Mouse (Mus musculus) myocyte (in vitro differentiated cells): ENCODE measurements around the gene Aven. TPM values are rescaled to one million over a fixed set of nuclear protein-coding genes. Genes with fewer than 3 reads are reported as not detected.
A peak's percentile ranks its signal among the peaks of the same experiment; 100 is the strongest.

Experiments used
- H3K27me3 ChIP-seq: one replicate; pipeline ENCODE4 v1.6.1; 2011; ENCODE audit not compliant: control insufficient read depth, insufficient read depth, insufficient read length
- H3K36me3 ChIP-seq: one replicate; pipeline ENCODE4 v1.6.1; 2011; ENCODE audit not compliant: control insufficient read depth, insufficient read depth
- H3K4me2 ChIP-seq: one replicate; pipeline ENCODE4 v1.6.1; 2011; ENCODE audit warnings: low read depth, control low read depth
- H3K4me3 ChIP-seq: one replicate; pipeline ENCODE4 v1.5.1; 2011; ENCODE audit warnings: mild to moderate bottlenecking, control low read depth, moderate library complexity
- H3K79me2 ChIP-seq: one replicate; pipeline ENCODE4 v1.6.1; 2011; ENCODE audit not compliant: control insufficient read depth, insufficient read depth
- H3ac ChIP-seq: one replicate; pipeline ENCODE4 v1.6.1; 2011; ENCODE audit not compliant: control insufficient read depth, insufficient read length
- CEBPB ChIP-seq: IDR thresholded peaks from 2 replicates; pipeline ENCODE4 v1.6.1; 2011; ENCODE audit warnings: mild to moderate bottlenecking, moderate library complexity; ENCODE audit not compliant: poor library complexity, insufficient read depth, severe bottlenecking
- E2F4 ChIP-seq: IDR thresholded peaks from one replicate; pipeline ENCODE4 v1.6.1; 2011; ENCODE audit warnings: mild to moderate bottlenecking, control low read depth, moderate library complexity; ENCODE audit not compliant: insufficient read depth
- MAX ChIP-seq: IDR thresholded peaks from one replicate; pipeline ENCODE4 v1.6.1; 2011; ENCODE audit warnings: low read depth, mild to moderate bottlenecking, control low read depth
- MYOD1 ChIP-seq, 3 experiments: IDR thresholded peaks; one replicate each; pipeline ENCODE4 v1.6.1; 2011; ENCODE audit warnings: control low read depth in 2 of 3, low read depth in 2 of 3, mild to moderate bottlenecking in 2 of 3, moderate library complexity in 1 of 3; ENCODE audit not compliant: insufficient read length in 2 of 3, control insufficient read depth in 1 of 3
- MYOG ChIP-seq, 3 experiments: IDR thresholded peaks; one replicate each; pipeline ENCODE4 v1.6.1; 2011; ENCODE audit warnings: control low read depth in 2 of 3, low read depth in 2 of 3, mild to moderate bottlenecking in 2 of 3; ENCODE audit not compliant: insufficient read length in 2 of 3, control insufficient read depth in 1 of 3, insufficient read depth in 1 of 3
- POLR2A ChIP-seq: IDR thresholded peaks from one replicate; pipeline ENCODE4 v1.6.1; 2011; ENCODE audit warnings: low read depth, mild to moderate bottlenecking, control low read depth, moderate library complexity; ENCODE audit not compliant: insufficient read length
- POLR2AphosphoS2 ChIP-seq: IDR thresholded peaks from one replicate; pipeline ENCODE4 v1.6.1; 2011; ENCODE audit warnings: low read depth, control low read depth; ENCODE audit not compliant: insufficient read length
- REST ChIP-seq: IDR thresholded peaks from one replicate; pipeline ENCODE4 v1.6.1; 2011; ENCODE audit warnings: mild to moderate bottlenecking, control low read depth, moderate library complexity; ENCODE audit not compliant: insufficient read depth, insufficient read length
- SRF ChIP-seq: IDR thresholded peaks from one replicate; pipeline ENCODE4 v1.6.1; 2011; ENCODE audit warnings: low read depth; ENCODE audit not compliant: control insufficient read depth, insufficient read length
- TCF12 ChIP-seq: IDR thresholded peaks from one replicate; pipeline ENCODE4 v1.6.1; 2011; ENCODE audit warnings: mild to moderate bottlenecking, control low read depth; ENCODE audit not compliant: poor library complexity, insufficient read depth, severe bottlenecking
- TCF3 ChIP-seq: IDR thresholded peaks from one replicate; pipeline ENCODE4 v1.6.1; 2011; ENCODE audit warnings: low read depth, control low read depth; ENCODE audit not compliant: insufficient read length
- USF1 ChIP-seq: IDR thresholded peaks from one replicate; pipeline ENCODE4 v1.6.1; 2011; ENCODE audit warnings: low read depth, mild to moderate bottlenecking, control low read depth, moderate library complexity
- polyA plus RNA-seq: library from polyadenylated mRNA; unstranded; fragments of >200 nt; fragmentation: generic; extraction: Trizol; gene quantifications from one replicate; pipeline ENCODE4 v1.2.1, GENCODE M21; 2012; ENCODE audit warnings: missing spikeins

Aven gene
- polyA plus RNA-seq, 1 experiment = 11.8 TPM

DNA sequence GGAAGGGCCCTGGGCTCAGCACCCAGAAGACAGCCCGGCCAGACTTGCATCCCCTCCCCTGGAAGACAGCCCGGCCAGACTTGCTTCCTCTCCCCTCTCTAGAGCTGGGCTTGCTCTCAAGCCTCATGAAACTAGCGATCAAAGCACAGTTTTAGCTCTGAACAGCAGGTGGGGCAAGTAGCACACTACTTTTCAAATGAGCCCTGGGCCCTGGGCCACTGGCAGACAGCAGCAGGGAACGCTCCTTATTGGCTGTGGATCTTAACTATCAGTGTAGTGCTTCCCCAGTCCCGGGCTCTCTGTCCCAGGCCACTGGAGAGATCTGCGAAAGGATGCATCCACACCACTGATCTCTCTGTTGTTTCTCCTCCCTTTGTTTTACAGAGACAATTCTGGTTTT, 8.4 kb downstream of the Aven start:
- H3K4me3 ChIP-seq = no peak overlapping the region
- no peak for TF ChIP-seq MYOD1 (IDR thresholded peaks at IDR 0.05; ENCODE audit: control insufficient read depth in 1 of 3, insufficient read length in 2 of 3, low read depth in 2 of 3)
- TF ChIP-seq POLR2AphosphoS2 = no peak
- TF ChIP-seq SRF = no peak
- TF ChIP-seq MYOG (IDR thresholded peaks at IDR 0.05; ENCODE audit: control insufficient read depth in 1 of 3, insufficient read depth in 1 of 3, insufficient read length in 2 of 3, low read depth in 2 of 3) = no peak
- no peak for TF ChIP-seq CEBPB
- no peak for TF ChIP-seq E2F4
- TF ChIP-seq POLR2A = no peak
- TF ChIP-seq TCF3 = no peak
- no peak for TF ChIP-seq USF1
- no peak for TF ChIP-seq REST
- no peak for TF ChIP-seq TCF12
- TF ChIP-seq MAX = no peak

GRCm38 (mm10) chr2:112503978-112504377, 11.2 kb downstream of the Aven start:
- no peaks in the 10 kb centered on the region for H3K36me3 ChIP-seq
- no peak for TF ChIP-seq POLR2A
- TF ChIP-seq E2F4 = no peak
- TF ChIP-seq MYOD1 (IDR thresholded peaks at IDR 0.05; ENCODE audit: control insufficient read depth in 1 of 3, insufficient read length in 2 of 3, low read depth in 2 of 3) = peak in 2 of 3 experiments; percentile 53 to 59
- TF ChIP-seq REST = no peak
- TF ChIP-seq POLR2AphosphoS2 = no peak
- TF ChIP-seq USF1 = no peak
- no peak for TF ChIP-seq CEBPB
- peak in 1 of 3 experiments; percentile 18 for TF ChIP-seq MYOG (IDR thresholded peaks at IDR 0.05; ENCODE audit: control insufficient read depth in 1 of 3, insufficient read depth in 1 of 3, insufficient read length in 2 of 3, low read depth in 2 of 3)
- no peak for TF ChIP-seq TCF12
- no peak for TF ChIP-seq TCF3
- H3K27me3 ChIP-seq = no peaks in the 10 kb centered on the region
- H3K4me2 ChIP-seq = no peak overlapping the region
- no peak overlapping the region for H3ac ChIP-seq
- H3K79me2 ChIP-seq = no peaks in the 10 kb centered on the region
- H3K4me3 ChIP-seq = no peak overlapping the region

More for the DNA sequence above, 8.4 kb downstream of the Aven start:
- no peaks in the 10 kb centered on the region for H3K27me3 ChIP-seq
- H3ac ChIP-seq = no peak overlapping the region
- no peak overlapping the region for H3K4me2 ChIP-seq
- H3K79me2 ChIP-seq = no peaks in the 10 kb centered on the region
- H3K36me3 ChIP-seq = no peaks in the 10 kb centered on the region

DNA sequence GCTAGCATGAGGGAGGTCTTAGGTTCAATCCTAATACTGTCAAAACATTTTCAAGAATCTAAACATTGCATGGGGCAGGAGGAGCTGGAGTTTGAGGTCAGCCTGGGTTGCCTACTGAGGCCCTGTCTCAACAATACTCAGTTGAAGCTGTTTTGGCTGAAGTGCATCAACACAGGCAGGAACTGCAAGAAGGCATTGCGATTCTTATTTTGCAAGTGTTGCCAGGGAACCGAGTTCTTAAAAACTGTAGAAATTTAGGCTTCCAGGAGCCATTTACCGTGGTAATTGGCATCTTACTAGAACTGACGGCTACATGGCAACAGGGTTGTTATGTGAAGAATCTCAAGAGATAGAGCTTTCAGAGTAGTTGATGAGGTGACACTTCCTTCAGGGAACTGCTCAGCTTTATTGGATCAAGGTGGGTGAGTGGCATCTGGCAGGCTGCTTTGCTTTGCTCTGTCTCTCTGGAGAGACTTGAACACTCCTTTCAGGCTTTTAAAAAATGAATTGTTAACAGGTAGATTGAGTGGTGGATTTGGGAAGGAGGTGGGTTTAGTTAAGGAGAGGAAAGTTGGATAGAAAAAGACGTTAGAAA, 14.2 kb downstream of the Aven start:
- Histone ChIP-seq H3K79me2 (no peaks in the 10 kb centered on the region), H3K27me3 (no peaks in the 10 kb centered on the region), H3K4me3 (no peak overlapping the region), H3K4me2 (no peak overlapping the region), H3K36me3 (no peaks in the 10 kb centered on the region), H3ac (no peak overlapping the region)
- TF ChIP-seq SRF (no peak), TCF3 (no peak), MYOD1 (IDR thresholded peaks at IDR 0.05; ENCODE audit: control insufficient read depth in 1 of 3, insufficient read length in 2 of 3, low read depth in 2 of 3) (no peak), E2F4 (no peak), TCF12 (no peak), MYOG (IDR thresholded peaks at IDR 0.05; ENCODE audit: control insufficient read depth in 1 of 3, insufficient read depth in 1 of 3, insufficient read length in 2 of 3, low read depth in 2 of 3) (no peak), MAX (no peak), USF1 (no peak), POLR2A (no peak), CEBPB (no peak), REST (no peak), POLR2AphosphoS2 (no peak)

DNA sequence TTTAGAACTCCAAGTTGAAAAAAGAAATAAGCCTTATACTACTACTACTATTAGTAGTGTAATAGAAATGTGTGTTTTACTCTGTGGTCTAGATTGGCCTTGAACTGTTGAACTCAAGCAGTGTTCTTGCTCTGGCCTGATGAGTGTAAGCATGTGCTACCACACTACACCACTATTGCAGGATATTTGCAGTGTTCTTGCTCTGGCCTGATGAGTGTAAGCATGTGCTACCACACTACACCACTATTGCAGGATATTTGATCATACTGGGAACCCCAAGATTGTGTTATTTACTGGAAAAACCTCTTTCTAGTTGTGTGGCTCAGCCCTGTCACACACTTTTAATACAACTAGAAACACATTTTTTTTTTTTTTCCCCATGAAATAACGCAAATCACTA, 14.7 kb downstream of the Aven start:
- no peaks in the 10 kb centered on the region for H3K27me3 ChIP-seq
- no peak overlapping the region for H3ac ChIP-seq
- no peaks in the 10 kb centered on the region for H3K79me2 ChIP-seq
- no peaks in the 10 kb centered on the region for H3K36me3 ChIP-seq
- H3K4me2 ChIP-seq = no peak overlapping the region
- TF ChIP-seq CEBPB = peak; percentile 42; the same call in 1 of the 2 replicates
- TF ChIP-seq POLR2AphosphoS2 = no peak
- no peak overlapping the region for H3K4me3 ChIP-seq

DNA sequence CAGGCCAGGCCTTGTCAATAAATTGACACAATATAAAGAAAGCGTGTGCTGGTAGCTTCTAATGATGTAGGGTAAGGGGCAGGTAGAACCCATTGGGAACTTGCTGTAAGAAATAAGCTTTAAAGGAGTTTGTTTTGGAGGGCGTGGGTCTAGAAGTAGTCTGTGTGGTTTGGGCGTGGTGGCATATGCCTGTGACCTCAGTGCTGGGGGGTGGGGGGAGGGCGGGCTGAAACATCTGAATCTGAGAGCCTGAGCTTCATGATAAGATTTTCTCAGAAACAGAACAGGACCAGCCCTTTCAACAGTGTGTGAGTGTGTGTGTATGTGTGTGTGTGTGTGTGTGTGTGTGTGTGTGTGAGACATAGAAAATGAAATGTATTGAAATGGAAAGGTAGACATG, 17.4 kb downstream of the Aven start:
- Histone ChIP-seq H3K36me3 (no peaks in the 10 kb centered on the region), H3K4me3 (no peak overlapping the region), H3K4me2 (peak overlapping the region; percentile 26), H3K79me2 (no peaks in the 10 kb centered on the region), H3ac (no peak overlapping the region), H3K27me3 (no peaks in the 10 kb centered on the region)
- no peak for TF ChIP-seq USF1
- TF ChIP-seq REST = no peak
- no peak for TF ChIP-seq TCF3
- no peak for TF ChIP-seq SRF
- TF ChIP-seq CEBPB = no peak
- no peak for TF ChIP-seq MYOD1 (IDR thresholded peaks at IDR 0.05; ENCODE audit: control insufficient read depth in 1 of 3, insufficient read length in 2 of 3, low read depth in 2 of 3)
- no peak for TF ChIP-seq E2F4
- no peak for TF ChIP-seq POLR2A
- no peak for TF ChIP-seq MYOG (IDR thresholded peaks at IDR 0.05; ENCODE audit: control insufficient read depth in 1 of 3, insufficient read depth in 1 of 3, insufficient read length in 2 of 3, low read depth in 2 of 3)
- no peak for TF ChIP-seq TCF12
- TF ChIP-seq MAX = no peak
- TF ChIP-seq POLR2AphosphoS2 = no peak
